Mouse (Mus musculus) thymus, adult 2 months (tissue): ENCODE results near the gene Zzef1.

ENCODE experiments used
- CTCF ChIP-seq: fragments of 200-500 bp; IDR thresholded peaks from 2 replicates; pipeline ENCODE4 v1.5.1; 2012; ENCODE audit warnings: mild to moderate bottlenecking, control low read depth, low read length, moderate library complexity, borderline replicate concordance; ENCODE audit not compliant: control insufficient read depth, poor library complexity, insufficient read depth; ENCODE audit errors: extremely low read depth
- POLR2A ChIP-seq: fragments of 200-500 bp; IDR thresholded peaks from 2 replicates; pipeline ENCODE4 v1.6.1; 2012; ENCODE audit warnings: mild to moderate bottlenecking, low read length, control low read depth, moderate library complexity; ENCODE audit not compliant: control insufficient read depth, poor library complexity, insufficient read depth; ENCODE audit errors: extremely low read depth

DNA sequence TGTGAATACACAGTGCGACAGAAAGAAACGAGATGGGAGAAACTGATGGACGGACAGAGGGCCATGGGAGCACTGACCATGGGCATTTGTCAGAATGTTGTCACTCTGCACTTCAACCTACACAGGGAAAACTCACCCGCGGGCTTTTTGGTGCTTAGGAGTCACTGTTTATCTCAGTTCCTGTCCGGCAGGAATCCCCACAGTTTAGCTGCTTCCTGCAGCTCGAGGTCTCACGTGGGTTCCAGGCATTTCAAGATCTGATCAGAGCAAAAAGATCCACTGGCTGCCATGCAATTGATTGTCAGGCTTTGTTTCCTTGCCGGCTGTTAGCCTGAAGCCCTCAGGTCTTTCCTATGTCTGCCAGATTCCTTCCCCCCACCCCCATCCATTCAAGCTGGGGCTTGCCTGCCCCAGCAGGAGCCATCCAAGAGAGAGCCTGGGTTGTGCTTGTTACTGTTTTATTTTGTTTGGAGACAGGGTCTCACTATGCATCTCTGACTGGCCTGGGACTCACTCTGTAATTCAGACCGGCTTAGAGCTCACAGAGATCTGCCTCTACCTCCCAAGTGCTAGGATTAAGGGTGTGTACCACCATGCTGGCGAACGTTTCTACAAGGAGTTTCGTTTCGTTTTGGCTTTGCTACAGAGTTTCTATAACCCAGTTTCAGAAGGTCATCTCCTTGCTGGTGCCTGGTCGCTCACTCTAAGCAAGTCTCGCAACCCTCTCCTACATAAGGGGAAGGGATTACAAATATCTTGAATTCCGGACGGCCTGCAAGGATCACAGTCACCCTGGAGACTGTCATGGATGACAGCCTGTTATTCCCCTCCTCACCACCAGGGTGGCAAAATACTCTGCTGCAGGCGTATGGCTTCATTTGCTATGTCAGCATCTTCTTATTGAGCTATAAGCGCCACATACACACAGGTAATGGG, 144.4 kb downstream of the Zzef1 start:
- TF ChIP-seq CTCF (peak; percentile 26; the same call in 1 of the 2 replicates), POLR2A (no peak)
